Mouse (Mus musculus) naive thymus-derived CD4-positive, alpha-beta T cell, adult 2 months (primary cell): ENCODE measurements around the gene Gsta2.
A peak's percentile ranks its signal among the peaks of the same experiment; 100 is the strongest.
"Not testable (repeated sequence)": the region's sequence is repeated elsewhere in the genome, so short reads cannot be mapped to it uniquely, and the experiment has no call there.

ENCODE experiments used
- DNase-seq: peaks from one replicate; pipeline ENCODE4 v3.0.0-alpha.2; 2011; ENCODE audit warnings: low read depth

The Gsta2 gene

GRCm38 (mm10) chr9:78355611-78356010, at the start of gene Gsta2:
Gene Gsta2 (minus strand): TSS chr9:78355788.
- DNase-seq, result no peak

GRCm38 (mm10) chr9:78401596-78401995, 46.0 kb upstream of the Gsta2 start:
- no peak for DNase-seq

GRCm38 (mm10) chr9:78400570-78400969, 45.0 kb upstream of the Gsta2 start:
- DNase-seq, result no peak

GRCm38 (mm10) chr9:78396517-78396916, 40.9 kb upstream of the Gsta2 start:
- DNase-seq, result no peak

- peak; percentile 62 for DNase-seq
Measured at GRCm38 (mm10) chr9:78395630-78396351, 40.2 kb upstream of the Gsta2 start, which contains the start of gene Ddx43. Gene Ddx43 (plus strand): TSS chr9:78395777.

GRCm38 (mm10) chr9:78395244-78395629, 39.6 kb upstream of the Gsta2 start:
- DNase-seq, result no peak

GRCm38 (mm10) chr9:78394602-78395001, 39.0 kb upstream of the Gsta2 start:
- DNase-seq, result no peak

- DNase-seq, result no peak
Measured at GRCm38 (mm10) chr9:78393741-78394140, 38.2 kb upstream of the Gsta2 start.

GRCm38 (mm10) chr9:78389981-78390380, 34.4 kb upstream of the Gsta2 start:
- DNase-seq, result no peak

GRCm38 (mm10) chr9:78386947-78387346, 31.4 kb upstream of the Gsta2 start:
- DNase-seq, result no peak

- no peak for DNase-seq
Measured at GRCm38 (mm10) chr9:78385893-78386292, 30.3 kb upstream of the Gsta2 start.

GRCm38 (mm10) chr9:78378113-78378785, 22.7 kb upstream of the Gsta2 start, which contains the start of gene Ooep:
Gene Ooep (minus strand): TSS chr9:78378725.
- DNase-seq, result no peak

GRCm38 (mm10) chr9:78377546-78377945, 22.0 kb upstream of the Gsta2 start:
- DNase-seq, result no peak

- no peak for DNase-seq
Measured at GRCm38 (mm10) chr9:78375486-78375885, 19.9 kb upstream of the Gsta2 start.

- no peak for DNase-seq
Measured at GRCm38 (mm10) chr9:78374885-78375389, 19.3 kb upstream of the Gsta2 start.

- no peak for DNase-seq
Measured at GRCm38 (mm10) chr9:78374397-78374796, 18.8 kb upstream of the Gsta2 start.

- DNase-seq, result no peak
Measured at GRCm38 (mm10) chr9:78372827-78373504, 17.4 kb upstream of the Gsta2 start.

- no peak for DNase-seq
Measured at GRCm38 (mm10) chr9:78371441-78371840, 15.9 kb upstream of the Gsta2 start.

GRCm38 (mm10) chr9:78369786-78370185, 14.2 kb upstream of the Gsta2 start:
- no peak for DNase-seq

GRCm38 (mm10) chr9:78369349-78369748, 13.8 kb upstream of the Gsta2 start:
- DNase-seq, result no peak

- no peak for DNase-seq
Measured at GRCm38 (mm10) chr9:78368671-78369293, 13.2 kb upstream of the Gsta2 start.

- DNase-seq, result not testable (repeated sequence)
Measured at GRCm38 (mm10) chr9:78367959-78368358, 12.4 kb upstream of the Gsta2 start, which contains the start of gene Dppa5a. Gene Dppa5a (minus strand): TSS chr9:78368177.
